In genomic region chr10:119885563-119885962, GRCm38 (mm10) we compare ENCODE assay signal across 9 mouse cellular contexts.
A peak's percentile ranks its signal among the peaks of the same experiment; 100 is the strongest.
DNase-seq lines count a peak whose midpoint lies in the region; ATAC-seq and TF ChIP-seq lines count a peak whose summit lies in the region.
"Had no signal": no experiment of that assay in that cellular context is flagged by ENCODE, and none has a peak within 500 bp of the region (broad histone marks: within the 10 kb centered on the region; RNA-seq: fewer than 3 reads in every experiment).

No protein-coding gene starts in this region.

- peak; percentile 8 for DNase-seq in kidney, adult 9 months
- DNase-seq in 416B (ENCODE audit: low read depth) (peak; percentile 39), MEL (ENCODE audit: low read depth, low spot score) (peak; percentile 3)
- no peak for DNase-seq in T-cell, adult 2 months (ENCODE audit: low spot score)
- DNase-seq: lung, adult 2 months had no signal

- TF ChIP-seq RAD21 in MEL (IDR thresholded peaks at IDR 0.05; ENCODE audit: low read depth, low read length): no peak

- no peaks in the 10 kb centered on the region for H3K79me2 ChIP-seq in MEL (ENCODE audit: control insufficient read depth, insufficient read depth, low read length, poor library complexity)

- ATAC-seq in kidney, embryonic 15.5 days (replicated peaks; ENCODE audit: low FRiP score): no peak
- ATAC-seq in forebrain, embryonic 15.5 days (replicated peaks): 0 out of 2 replicates have a peak, but pooled peaks have one; percentile 53
- no peak for ATAC-seq in megakaryocyte, adult 5-6 weeks (ENCODE audit: poor library complexity, severe bottlenecking)

- no peaks in the 10 kb centered on the region for H3K36me3 ChIP-seq in kidney, embryonic 15.5 days
- H3K36me3 ChIP-seq in MEL (ENCODE audit: control insufficient read depth in 1 of 2, insufficient read depth in 2 of 2, low read length in 2 of 2): no peaks in the 10 kb centered on the region
- no peaks in the 10 kb centered on the region for H3K36me3 ChIP-seq in forebrain, embryonic 15.5 days

- TF ChIP-seq POLR2A in MEL (IDR thresholded peaks at IDR 0.05; ENCODE audit: control insufficient read depth in 1 of 2, insufficient read depth in 1 of 2, low read depth in 1 of 2, low read length in 2 of 2, poor library complexity in 1 of 2): no peak

- no peaks in the 10 kb centered on the region for H3K27me3 ChIP-seq in kidney, embryonic 15.5 days
- H3K27me3 ChIP-seq in MEL (ENCODE audit: control insufficient read depth in 1 of 2, insufficient read depth in 2 of 2, low read length in 2 of 2): no peaks in the 10 kb centered on the region
- no peaks in the 10 kb centered on the region for H3K27me3 ChIP-seq in forebrain, embryonic 15.5 days

- no peak overlapping the region for H3K4me3 ChIP-seq in kidney, embryonic 15.5 days (replicated peaks)
- H3K4me3 ChIP-seq in MEL (ENCODE audit: control insufficient read depth in 1 of 2, insufficient read depth in 1 of 2, low read depth in 2 of 2, low read length in 2 of 2): no peak overlapping the region
- H3K4me3 ChIP-seq in forebrain, embryonic 15.5 days: no peak overlapping the region

- H3K4me1 ChIP-seq in kidney, embryonic 15.5 days: no peaks in the 10 kb centered on the region
- no peaks in the 10 kb centered on the region for H3K4me1 ChIP-seq in MEL (ENCODE audit: control insufficient read depth in 1 of 2, insufficient read depth in 2 of 2, low read length in 2 of 2)
- peaks cover 14% of the 10 kb centered on the region for H3K4me1 ChIP-seq in forebrain, embryonic 15.5 days

- no peak overlapping the region for H3K9ac ChIP-seq in kidney, embryonic 15.5 days
- H3K9ac ChIP-seq in MEL (ENCODE audit: control insufficient read depth, low read depth, low read length, poor library complexity, severe bottlenecking): no peak overlapping the region
- no peak overlapping the region for H3K9ac ChIP-seq in forebrain, embryonic 15.5 days (replicated peaks)

- no peak for TF ChIP-seq EP300 in MEL (IDR thresholded peaks at IDR 0.05; ENCODE audit: low read depth in 1 of 2, low read length in 2 of 2)

- H3K9me3 ChIP-seq in kidney, embryonic 15.5 days (replicated peaks): no peaks in the 10 kb centered on the region
- H3K9me3 ChIP-seq in MEL (replicated peaks; ENCODE audit: insufficient read depth, low read length): no peaks in the 10 kb centered on the region
- no peaks in the 10 kb centered on the region for H3K9me3 ChIP-seq in forebrain, embryonic 15.5 days

- 84% methylated on average over 6 of the region's 6 CpGs for WGBS in kidney, embryonic 15.5 days
- WGBS in forebrain, embryonic 15.5 days: 77% methylated on average over 6 of the region's 6 CpGs

- H3K27ac ChIP-seq in kidney, embryonic 15.5 days: no peak overlapping the region
- H3K27ac ChIP-seq in MEL (ENCODE audit: control insufficient read depth, low read depth, low read length): no peak overlapping the region
- H3K27ac ChIP-seq in forebrain, embryonic 15.5 days (replicated peaks): no peak overlapping the region

- no peak overlapping the region for H3K4me2 ChIP-seq in kidney, embryonic 15.5 days
- H3K4me2 ChIP-seq in forebrain, embryonic 15.5 days (replicated peaks): no peak overlapping the region
- H3K4me2 ChIP-seq: heart, embryonic 11.5 days had no signal

- peak in 1 of 3 experiments; percentile 28; a peak in 2 of 6 replicates for TF ChIP-seq CTCF in MEL (IDR thresholded peaks at IDR 0.05 in 2 of 3, conservative IDR thresholded peaks at IDR 0.05 in 1 of 3; ENCODE audit: control insufficient read depth in 1 of 3, insufficient read depth in 1 of 3, low read depth in 2 of 3, low read length in 3 of 3, poor library complexity in 1 of 3, severe bottlenecking in 1 of 3)

TF ChIP-seq in MEL, 35 proteins besides CTCF, POLR2A, EP300 and RAD21:
- TF ChIP-seq ZNF384 (IDR thresholded peaks at IDR 0.05; ENCODE audit: low read depth, low read length): no peak
- no peak for TF ChIP-seq ZC3H11A (IDR thresholded peaks at IDR 0.05; ENCODE audit: low read depth, low read length)
- no peak for TF ChIP-seq CHD2 (IDR thresholded peaks at IDR 0.05; ENCODE audit: low read length)
- no peak for TF ChIP-seq ZMIZ1 (IDR thresholded peaks at IDR 0.05; ENCODE audit: low read depth, low read length)
- TF ChIP-seq MAZ (IDR thresholded peaks at IDR 0.05; ENCODE audit: low read depth, low read length): no peak
- TF ChIP-seq MXI1 (IDR thresholded peaks at IDR 0.05; ENCODE audit: low read depth, low read length): no peak
- TF ChIP-seq SIN3A (IDR thresholded peaks at IDR 0.05; ENCODE audit: low read length): no peak
- no peak for TF ChIP-seq GABPA (IDR thresholded peaks at IDR 0.05; ENCODE audit: low read depth, low read length)
- no peak for TF ChIP-seq ELF1 (IDR thresholded peaks at IDR 0.05; ENCODE audit: low read depth, low read length)
- TF ChIP-seq NELFE (IDR thresholded peaks at IDR 0.05; ENCODE audit: low read depth, low read length): no peak
- TF ChIP-seq MYC (IDR thresholded peaks at IDR 0.05; ENCODE audit: low read depth, low read length): no peak
- TF ChIP-seq UBTF (IDR thresholded peaks at IDR 0.05; ENCODE audit: borderline replicate concordance, insufficient read depth, low read depth, low read length): no peak
- no peak for TF ChIP-seq POLR2AphosphoS2 (IDR thresholded peaks at IDR 0.05; ENCODE audit: low read length)
- TF ChIP-seq BHLHE40 (IDR thresholded peaks at IDR 0.05; ENCODE audit: borderline replicate concordance, low read depth, low read length): no peak
- no peak for TF ChIP-seq POLR2AphosphoS5 (IDR thresholded peaks at IDR 0.05; ENCODE audit: borderline replicate concordance, low read depth, low read length)
- TF ChIP-seq HCFC1 (IDR thresholded peaks at IDR 0.05; ENCODE audit: low read depth, low read length): no peak
- no peak for TF ChIP-seq GATA1 (IDR thresholded peaks at IDR 0.05; ENCODE audit: low read depth, low read length)
- TF ChIP-seq MYB (IDR thresholded peaks at IDR 0.05; ENCODE audit: low read depth, low read length): no peak
- no peak for TF ChIP-seq ETS1 (IDR thresholded peaks at IDR 0.05; ENCODE audit: low read depth, low read length)
TF ChIP-seq in MEL: peak in this region for 0.
